8 mouse cellular contexts compared by ENCODE assay signal in the genomic region with DNA sequence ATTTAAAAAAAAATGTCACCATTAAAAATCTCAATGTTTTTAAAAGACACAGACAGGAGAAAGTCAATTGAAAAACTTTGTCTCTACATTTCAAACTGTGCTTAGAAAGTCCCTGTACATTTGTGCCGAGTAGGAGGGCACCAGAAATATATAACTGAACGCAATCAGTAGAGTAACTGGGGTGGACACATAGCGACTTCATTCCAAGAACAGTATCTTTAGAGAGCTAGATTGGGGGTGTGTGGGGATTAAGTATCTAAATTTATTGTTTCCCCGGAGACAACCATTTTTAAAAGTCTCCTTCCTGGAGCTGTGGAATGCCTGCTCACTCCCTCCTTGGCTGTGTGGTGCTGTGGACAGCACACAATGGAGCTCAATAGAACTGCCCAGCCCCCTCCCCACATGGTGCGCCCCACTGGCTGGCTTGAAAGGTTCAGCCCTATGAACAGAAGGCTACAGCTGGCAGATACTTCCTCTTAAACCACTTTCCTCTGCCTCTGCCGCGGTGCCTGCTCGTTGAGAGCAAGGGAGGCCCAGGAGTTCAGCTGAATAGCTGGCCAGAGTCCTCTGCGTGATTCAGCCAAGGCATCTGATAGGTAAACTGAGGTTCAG.
DNase-seq lines count a peak whose midpoint lies in the region; ATAC-seq and TF ChIP-seq lines count a peak whose summit lies in the region.

No protein-coding gene starts in this region.

- DNase-seq in CH12.LX (ENCODE audit: extremely low read depth), result peak; percentile 4
- peak; percentile 93 for DNase-seq in R1 (ENCODE audit: low read depth, low spot score)
- peak; percentile 39 for DNase-seq in left cerebral cortex, postnatal 4 days
- peak; percentile 73 for DNase-seq in retina, embryonic 14.5 days (ENCODE audit: low spot score)
- DNase-seq in thymus, postnatal 36 days, result no peak
- DNase-seq in urinary bladder, postnatal 36 days (ENCODE audit: low spot score in 2 of 2), result no peak
- no peak for DNase-seq in adrenal gland, adult 8-10 months

- TF ChIP-seq CTCF in CH12.LX (conservative IDR thresholded peaks at IDR 0.05 in 1 of 2, IDR thresholded peaks at IDR 0.05 in 1 of 2; ENCODE audit: low read depth in 2 of 2, low read length in 2 of 2), result no peak

- TF ChIP-seq POLR2A in CH12.LX (IDR thresholded peaks at IDR 0.05; ENCODE audit: low read depth, low read length), result no peak

- 10% methylated on average over 9 of the region's 9 CpGs for WGBS in heart, embryonic 14.5 days

- in situ Hi-C loops in CH12.LX (cut with MboI; ENCODE audit: low pct_ligation_motif_present, low pct_unique_long_range_greater_than_20kb, low sequenced_read_pairs), result no loop called here

- H3K4me1 ChIP-seq in CH12.LX (ENCODE audit: control insufficient read depth in 1 of 2, insufficient read depth in 2 of 2), result peaks cover 0 to 4% of the 10 kb centered on the region in 2 experiments; a peak in 1 of 4 replicates
- H3K4me1 ChIP-seq in heart, embryonic 14.5 days (ENCODE audit: control insufficient read depth in 2 of 2, insufficient read depth in 2 of 2, low read length in 2 of 2), result peaks cover 18 to 28% of the 10 kb centered on the region in 2 experiments

- no peak for TF ChIP-seq EP300 in CH12.LX (IDR thresholded peaks at IDR 0.05; ENCODE audit: low read length)

- dilution Hi-C loops in CH12.LX (cut with MboI; ENCODE audit: extremely low pct_ligation_motif_present, extremely low pct_unique_long_range_greater_than_20kb, low sequenced_read_pairs), result no loop called here

- no peak overlapping the region for H3K4me2 ChIP-seq in CH12.LX (ENCODE audit: insufficient read depth, low read depth, poor library complexity, severe bottlenecking)
- peak overlapping the region; percentile 73 for H3K4me2 ChIP-seq in heart, embryonic 14.5 days (ENCODE audit: low read length)

- H3K9me3 ChIP-seq in CH12.LX (replicated peaks; ENCODE audit: low read length), result no peaks in the 10 kb centered on the region
- H3K9me3 ChIP-seq in heart, embryonic 14.5 days (ENCODE audit: control insufficient read depth, low read length), result no peaks in the 10 kb centered on the region

- H3K27me3 ChIP-seq in CH12.LX (replicated peaks), result no peaks in the 10 kb centered on the region
- H3K27me3 ChIP-seq in heart, embryonic 14.5 days (ENCODE audit: control insufficient read depth, insufficient read depth, low read length), result 0 out of 2 replicates have a peak, but pooled peaks cover 3% of the 10 kb centered on the region

- ATAC-seq in heart, embryonic 14.5 days (ENCODE audit: insufficient number of reproducible peaks, insufficient read depth, low FRiP score, low read depth), result no peak

- TF ChIP-seq RAD21 in CH12.LX (IDR thresholded peaks at IDR 0.05; ENCODE audit: low read depth, low read length), result no peak

- H3K36me3 ChIP-seq in CH12.LX (replicated peaks in 1 of 2; ENCODE audit: control insufficient read depth in 1 of 2, insufficient read depth in 1 of 2, low read length in 1 of 2), result no peaks in the 10 kb centered on the region
- H3K36me3 ChIP-seq in heart, embryonic 14.5 days (ENCODE audit: control insufficient read depth, insufficient read depth, low read length), result no peaks in the 10 kb centered on the region

- no peak overlapping the region for H3K27ac ChIP-seq in CH12.LX (ENCODE audit: insufficient read depth, low read depth)
- H3K27ac ChIP-seq in heart, embryonic 14.5 days (replicated peaks in 1 of 2; ENCODE audit: control insufficient read depth in 1 of 2, insufficient read depth in 1 of 2, low read depth in 2 of 2, low read length in 2 of 2), result peak overlapping the region; percentile 68 to 74

- H3K9ac ChIP-seq in CH12.LX (ENCODE audit: insufficient read depth, low read depth), result no peak overlapping the region
- H3K9ac ChIP-seq in heart, embryonic 14.5 days (ENCODE audit: low read length), result peak overlapping the region; percentile 47; the same call in 1 of the 2 replicates

- no peaks in the 10 kb centered on the region for H3K79me2 ChIP-seq in CH12.LX (replicated peaks; ENCODE audit: control insufficient read depth, extremely low read depth, insufficient read depth, poor library complexity, severe bottlenecking)

- intact Hi-C loops in left cerebral cortex, postnatal 4 days (cut with DNase I), result no loop called here

- H3K4me3 ChIP-seq in CH12.LX (replicated peaks in 1 of 3; ENCODE audit: low read depth in 2 of 3, low read length in 2 of 3, poor library complexity in 1 of 3), result no peak overlapping the region
- H3K4me3 ChIP-seq in heart, embryonic 14.5 days (ENCODE audit: control insufficient read depth in 1 of 2, insufficient read depth in 1 of 2, low read depth in 1 of 2, low read length in 2 of 2), result peak overlapping the region; percentile 8 to 47; a peak in 2 of 4 replicates

TF ChIP-seq in CH12.LX, 34 proteins besides CTCF, POLR2A, EP300 and RAD21:
- TF ChIP-seq PAX5 (IDR thresholded peaks at IDR 0.05; ENCODE audit: low read length) (no peak), ZNF384 (IDR thresholded peaks at IDR 0.05; ENCODE audit: low read depth, low read length) (no peak)

Comparison
In these comparisons a context has a peak if more than half of its experiments do, and no peak if none do; other contexts are left out.
1. DNase-seq: peak in CH12.LX (single experiment), R1 (single experiment), left cerebral cortex, postnatal 4 days (single experiment) and retina, embryonic 14.5 days (single experiment); none in thymus, postnatal 36 days (0 of 2), urinary bladder, postnatal 36 days (0 of 2) and adrenal gland, adult 8-10 months (single experiment).
2. H3K4me3 ChIP-seq: peak in heart, embryonic 14.5 days (2 of 2); none in CH12.LX (0 of 3).